Mouse (Mus musculus) heart, adult 2 months (tissue): Measurements from ENCODE around the gene Ttc9. TPM values are rescaled to one million over a fixed set of nuclear protein-coding genes. Genes with fewer than 3 reads are reported as not detected.
A peak's percentile ranks its signal among the peaks of the same experiment; 100 is the strongest.

Experiments
- DNase-seq, 2 experiments: peaks; one replicate each; pipeline ENCODE4 v3.0.0; 2021
- H3K27ac ChIP-seq: fragments of 200-600 bp; 2 replicates; pipeline ENCODE4 v1.8.1; 2022
- H3K27me3 ChIP-seq: fragments of 200-500 bp; 2 replicates; pipeline ENCODE4 v1.6.1; 2012; ENCODE audit warnings: mild to moderate bottlenecking, low read length, inconsistent platforms, mixed read lengths; ENCODE audit not compliant: control insufficient read depth, insufficient read depth
- H3K36me3 ChIP-seq: fragments of 200-500 bp; 2 replicates; pipeline ENCODE4 v1.6.1; 2012; ENCODE audit warnings: low read length, inconsistent platforms; ENCODE audit not compliant: control insufficient read depth, insufficient read depth
- H3K4me1 ChIP-seq: fragments of 200-500 bp; 2 replicates; pipeline ENCODE4 v1.6.1; 2011; ENCODE audit warnings: low read length; ENCODE audit not compliant: control insufficient read depth, insufficient read depth
- H3K4me3 ChIP-seq: fragments of 200-600 bp; 2 replicates; pipeline ENCODE4 v1.8.1; 2022
- H3K79me2 ChIP-seq: fragments of 200-500 bp; replicated peaks from 2 replicates; pipeline ENCODE4 v1.6.1; 2012; ENCODE audit warnings: mild to moderate bottlenecking, inconsistent platforms, low read length, moderate library complexity, mixed read lengths; ENCODE audit not compliant: control insufficient read depth, insufficient read depth
- H3K9ac ChIP-seq: fragments of 200-500 bp; 2 replicates; pipeline ENCODE4 v1.6.1; 2012; ENCODE audit warnings: low read depth, mild to moderate bottlenecking, control low read depth, inconsistent platforms, low read length, mixed read lengths
- CTCF ChIP-seq: fragments of 200-600 bp; IDR thresholded peaks from 2 replicates; pipeline ENCODE4 v1.8.1; 2022; ENCODE audit warnings: antibody characterized with exemption, mild to moderate bottlenecking, moderate library complexity
- EP300 ChIP-seq: fragments of 200-500 bp; IDR thresholded peaks from 2 replicates; pipeline ENCODE4 v1.6.1; 2011; ENCODE audit warnings: low read depth, low read length, control low read depth; ENCODE audit not compliant: insufficient read depth
- POLR2A ChIP-seq: fragments of 200-500 bp; IDR thresholded peaks from 2 replicates; pipeline ENCODE4 v1.6.1; 2011; ENCODE audit warnings: mild to moderate bottlenecking, low read depth, low read length, control low read depth; ENCODE audit not compliant: insufficient read depth
- WGBS: fragments of 180-500 bp; shearing (Covaris S2); methylation state at CpG from one replicate; pipeline ENCODE4 v1.1.7; 2018; 5-methylcytosine and 5-hydroxymethylcytosine counted together
- intact Hi-C: fragments of 180-260 bp; cut with DNase I; formaldehyde crosslinking; loops from one replicate; pipeline ENCODE4 v1.15.1; 2025
- polyA plus RNA-seq: library from polyadenylated mRNA; depleted of rRNA; stranded (reverse); fragments of >200 nt; gene quantifications from 2 replicates; pipeline ENCODE4 v1.2.3, GENCODE M21; 2012
- total RNA-seq, 2 experiments: library from RNA; stranded (reverse); gene quantifications; 2 replicates each; pipeline ENCODE4 v1.2.3; 2021

Ttc9 gene
- total and polyA plus RNA-seq, 3 experiments, result 1.7 to 2.2 (median 2.0) TPM

DNA sequence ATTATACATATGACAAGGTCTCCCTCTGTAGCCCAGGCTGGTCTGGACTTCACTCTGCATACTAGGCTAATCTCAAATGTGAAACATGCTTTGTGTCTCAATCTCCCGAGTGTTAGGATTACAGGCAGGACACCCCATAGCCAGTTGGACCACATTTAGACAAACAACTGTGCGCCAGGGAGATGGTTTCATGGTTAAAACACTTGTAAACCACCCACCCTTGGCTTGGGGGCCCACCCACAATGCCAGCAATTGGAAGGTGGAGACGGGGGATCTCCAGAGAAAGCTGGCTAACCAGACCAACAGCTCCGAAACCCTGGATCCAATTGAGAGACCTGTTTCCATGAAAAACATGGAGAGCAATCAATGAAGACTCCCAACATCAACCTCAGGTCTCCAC is 3.0 kb upstream of the Ttc9 start:
- H3K36me3 ChIP-seq, result no peaks in the 10 kb centered on the region
- no peak for TF ChIP-seq EP300
- TF ChIP-seq POLR2A, result no peak
- no peak for TF ChIP-seq CTCF
- DNase-seq, result no peak
- intact Hi-C loops, result no loop called here
- H3K9ac ChIP-seq, result no peak overlapping the region
- H3K27ac ChIP-seq, result no peak overlapping the region
- no peaks in the 10 kb centered on the region for H3K4me1 ChIP-seq
- 84% methylated on average over 4 of the region's 4 CpGs for WGBS
- H3K27me3 ChIP-seq, result peaks cover 4% of the 10 kb centered on the region
- H3K79me2 ChIP-seq, result no peaks in the 10 kb centered on the region
- H3K4me3 ChIP-seq, result no peak overlapping the region

DNA sequence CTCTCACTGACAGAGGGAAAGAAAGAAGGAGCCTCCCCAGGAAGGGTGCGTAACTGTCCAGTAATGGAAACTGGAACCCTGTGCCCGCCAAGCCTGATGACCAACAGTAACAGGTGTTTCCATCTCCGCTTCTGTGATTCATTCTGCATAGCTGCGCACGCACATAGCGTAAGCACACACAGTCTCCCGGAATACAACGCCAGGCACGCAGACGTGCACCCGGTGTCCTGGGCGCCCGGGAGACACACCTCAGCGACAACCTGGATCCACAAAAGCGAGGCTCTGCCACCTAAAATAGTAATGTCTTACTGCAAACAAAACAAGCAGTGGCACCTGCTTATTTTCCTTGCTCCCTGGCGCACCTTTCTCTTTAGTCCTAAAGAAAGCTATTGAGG is 532 bp upstream of the Ttc9 start:
- Histone ChIP-seq H3K9ac (no peak overlapping the region), H3K36me3 (no peaks in the 10 kb centered on the region), H3K4me1 (no peaks in the 10 kb centered on the region), H3K27me3 (peaks cover 4% of the 10 kb centered on the region), H3K79me2 (no peaks in the 10 kb centered on the region), H3K4me3 (no peak overlapping the region), H3K27ac (no peak overlapping the region)
- no peak for TF ChIP-seq POLR2A
- no peak for TF ChIP-seq CTCF
- no peak for TF ChIP-seq EP300
- intact Hi-C loops, result no loop called here
- peak in 1 of 2 experiments; percentile 11 for DNase-seq
- 2% methylated on average over 16 of the region's 16 CpGs for WGBS

DNA sequence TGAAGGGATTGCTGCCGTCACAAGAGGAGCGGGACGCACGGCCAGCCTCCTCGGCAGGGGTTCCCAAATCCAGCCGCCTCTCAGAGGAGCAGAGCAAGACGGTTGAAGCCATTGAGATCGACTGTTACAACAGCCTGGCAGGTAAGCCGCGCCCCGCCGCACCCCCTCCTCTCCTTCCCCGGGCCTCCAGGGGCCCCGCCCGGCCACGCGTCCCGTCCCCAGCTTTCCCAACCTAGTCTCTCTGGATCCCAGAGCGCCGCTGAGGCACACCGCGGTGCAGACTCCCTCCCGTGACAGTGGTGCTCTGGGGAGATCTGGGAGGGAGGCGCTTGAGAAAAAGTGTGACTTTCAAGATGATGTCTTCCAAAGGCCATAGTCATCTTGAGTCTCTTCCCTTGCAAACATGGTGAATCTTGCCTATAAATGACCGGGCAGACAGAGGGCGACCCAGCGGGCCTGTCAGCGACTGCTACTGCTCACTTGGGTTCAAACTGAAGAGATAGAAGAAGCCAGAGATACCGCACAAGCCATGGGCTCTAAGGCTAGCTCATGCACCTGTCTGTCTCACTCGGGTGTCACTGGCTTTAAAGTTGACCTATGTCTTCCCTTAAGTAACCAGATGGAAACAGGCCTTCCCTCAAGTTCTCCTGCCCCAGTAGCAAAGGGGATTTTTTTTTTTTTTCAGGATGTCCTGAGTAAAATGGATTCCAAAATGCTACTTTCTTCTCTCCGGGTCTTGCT is 782 bp downstream of the Ttc9 start:
- Histone ChIP-seq H3K9ac (peak overlapping the region; percentile 54), H3K27ac (no peak overlapping the region), H3K27me3 (peaks cover 4% of the 10 kb centered on the region), H3K79me2 (no peaks in the 10 kb centered on the region), H3K4me3 (peak overlapping the region; percentile 57), H3K36me3 (no peaks in the 10 kb centered on the region), H3K4me1 (no peaks in the 10 kb centered on the region)
- DNase-seq, result no peak
- TF ChIP-seq POLR2A (no peak), CTCF (no peak), EP300 (no peak)
- intact Hi-C loops, result no loop called here
- 4% methylated on average over 31 of the region's 31 CpGs for WGBS

DNA sequence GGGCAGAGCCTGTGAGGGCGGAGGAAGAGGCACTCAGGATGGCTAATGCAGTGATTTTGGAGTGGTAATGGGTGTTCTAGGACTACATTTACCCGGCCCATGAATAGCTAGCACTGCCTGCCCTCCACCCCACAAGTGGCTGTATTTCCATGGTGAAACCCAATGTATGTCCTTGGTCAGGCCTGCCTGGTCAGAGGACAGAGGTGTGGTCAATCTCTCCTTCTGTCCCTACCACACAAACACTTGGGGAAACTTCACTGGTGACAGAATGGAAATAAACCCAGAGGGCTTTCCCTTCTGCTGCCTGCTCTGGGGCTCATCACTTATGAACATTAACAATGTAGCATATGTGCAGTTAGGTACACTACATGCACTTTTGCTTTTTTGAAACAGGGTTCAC is 2.2 kb downstream of the Ttc9 start:
- Histone ChIP-seq H3K4me3 (no peak overlapping the region), H3K27ac (no peak overlapping the region), H3K27me3 (peaks cover 4% of the 10 kb centered on the region), H3K4me1 (no peaks in the 10 kb centered on the region), H3K9ac (no peak overlapping the region), H3K36me3 (no peaks in the 10 kb centered on the region), H3K79me2 (no peaks in the 10 kb centered on the region)
- intact Hi-C loops, result no loop called here
- TF ChIP-seq CTCF (no peak), POLR2A (no peak), EP300 (no peak)
- no peak for DNase-seq
- WGBS, result 78% methylated on average over 2 of the region's 2 CpGs

DNA sequence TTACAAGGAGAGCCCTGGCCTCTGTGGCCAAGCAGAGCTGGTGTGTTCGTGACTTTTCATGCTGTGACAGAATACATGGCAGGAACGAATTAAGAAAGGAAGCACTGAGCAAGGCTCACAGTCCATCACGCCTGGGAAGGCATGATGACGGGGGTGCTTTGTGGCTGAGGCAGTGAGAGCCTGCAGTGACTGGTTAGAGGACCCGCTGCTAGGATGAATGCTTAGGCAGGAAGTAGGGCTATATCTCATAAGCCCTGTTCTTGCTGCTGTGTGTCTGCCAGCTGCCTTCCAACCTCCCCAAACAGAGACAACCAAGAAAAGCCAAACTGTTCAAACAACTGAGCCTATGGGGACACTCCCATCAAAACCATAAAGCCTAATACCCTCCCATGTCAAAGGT is 9.6 kb downstream of the Ttc9 start:
- Histone ChIP-seq H3K9ac (no peak overlapping the region), H3K4me3 (no peak overlapping the region), H3K4me1 (no peaks in the 10 kb centered on the region), H3K27ac (no peak overlapping the region), H3K36me3 (no peaks in the 10 kb centered on the region), H3K79me2 (no peaks in the 10 kb centered on the region), H3K27me3 (no peaks in the 10 kb centered on the region)
- TF ChIP-seq POLR2A (no peak), CTCF (no peak), EP300 (no peak)
- intact Hi-C loops, result no loop called here
- WGBS, result 48% methylated on average over 5 of the region's 5 CpGs
- no peak for DNase-seq

DNA sequence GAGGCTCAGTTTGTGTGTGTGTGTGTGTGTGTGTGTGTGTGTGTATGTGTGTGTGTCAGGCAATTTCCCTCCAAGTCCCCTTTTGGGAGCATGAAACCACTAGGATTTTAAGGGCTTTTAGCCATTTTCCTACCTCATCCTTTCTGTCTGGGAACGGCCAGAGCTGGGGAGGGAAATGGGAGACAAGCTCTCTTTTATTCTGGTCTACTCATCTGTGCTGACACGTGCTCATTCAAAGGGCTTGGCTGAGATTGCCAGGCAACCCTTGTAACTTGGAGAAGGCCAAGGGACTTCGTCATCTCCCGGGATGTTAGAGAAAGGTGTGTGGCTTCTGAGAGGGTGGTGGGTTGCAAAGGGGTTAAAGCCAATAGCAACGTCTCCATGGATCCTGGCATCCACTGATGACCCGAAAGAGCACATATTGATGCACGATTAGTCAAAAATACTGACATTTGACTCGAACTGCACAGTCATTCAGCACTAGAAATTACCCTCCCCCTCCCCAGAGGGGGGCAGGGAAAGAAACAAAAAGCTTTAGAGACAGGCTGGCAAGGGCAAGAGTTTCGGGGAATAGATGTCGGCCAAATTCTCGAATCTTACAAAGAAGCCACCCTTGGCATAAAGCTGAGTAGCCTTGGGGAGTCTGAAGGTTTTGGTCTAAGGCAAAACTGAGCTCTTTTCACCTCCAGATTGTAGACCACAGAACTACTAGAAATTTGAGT is 11.5 kb downstream of the Ttc9 start:
- TF ChIP-seq POLR2A (no peak), CTCF (no peak)
- H3K4me1 ChIP-seq, result no peaks in the 10 kb centered on the region
- no peaks in the 10 kb centered on the region for H3K27me3 ChIP-seq
- no peaks in the 10 kb centered on the region for H3K79me2 ChIP-seq
- H3K36me3 ChIP-seq, result no peaks in the 10 kb centered on the region
- no peak overlapping the region for H3K27ac ChIP-seq
- intact Hi-C loops, result no loop called here
- WGBS, result 70% methylated on average over 11 of the region's 11 CpGs
- no peak overlapping the region for H3K9ac ChIP-seq
- DNase-seq, result no peak
- no peak overlapping the region for H3K4me3 ChIP-seq
